Mouse (Mus musculus): ENCODE measurements around the gene Tmem242.

- TF ChIP-seq CTCF (IDR thresholded peaks at IDR 0.05; ENCODE audit: low read depth, low read length) (no peak), POLR2A (IDR thresholded peaks at IDR 0.05; ENCODE audit: extremely low read depth, insufficient read depth, low read length) (no peak)
Observed at GRCm38 (mm10) chr17:5365992-5366398, 74.1 kb downstream of the Tmem242 start.
